Mouse (Mus musculus) hindbrain, embryonic 13.5 days (tissue): Measurements from ENCODE around the gene Zfp526. TPM values are rescaled to one million over a fixed set of nuclear protein-coding genes. Genes with fewer than 3 reads are reported as not detected.

Source experiments
- ATAC-seq: fragments of 200-750 bp; cut with Nextera tagmentation; 2 replicates; pipeline ENCODE4 v1.8.0; 2017; ENCODE audit warnings: moderate TSS enrichment; ENCODE audit not compliant: low FRiP score
- H3K27ac ChIP-seq: fragments of 300-500 bp; sonication (generic); 2 replicates; pipeline ENCODE4 v1.5.1; 2015; ENCODE audit warnings: inconsistent platforms, mild to moderate bottlenecking, moderate library complexity
- H3K27me3 ChIP-seq: fragments of 300-500 bp; sonication (generic); 2 replicates; pipeline ENCODE4 v1.6.1; 2015; ENCODE audit warnings: mild to moderate bottlenecking, inconsistent platforms
- H3K36me3 ChIP-seq: fragments of 300-500 bp; sonication (generic); 2 replicates; pipeline ENCODE4 v1.6.1; 2015; ENCODE audit warnings: mild to moderate bottlenecking, inconsistent platforms
- H3K4me1 ChIP-seq: fragments of 300-500 bp; sonication (generic); replicated peaks from 2 replicates; pipeline ENCODE4 v1.6.1; 2015; ENCODE audit warnings: inconsistent platforms
- H3K4me2 ChIP-seq: fragments of 300-500 bp; sonication (generic); 2 replicates; pipeline ENCODE4 v1.6.1; 2015; ENCODE audit warnings: inconsistent platforms, mild to moderate bottlenecking, moderate library complexity
- H3K4me3 ChIP-seq: fragments of 300-500 bp; sonication (generic); 2 replicates; pipeline ENCODE4 v1.5.1; 2015; ENCODE audit warnings: mild to moderate bottlenecking, inconsistent platforms
- H3K9ac ChIP-seq: fragments of 300-500 bp; sonication (generic); 2 replicates; pipeline ENCODE4 v1.6.1; 2015; ENCODE audit warnings: mild to moderate bottlenecking, inconsistent platforms
- H3K9me3 ChIP-seq: fragments of 300-500 bp; sonication (generic); 2 replicates; pipeline ENCODE4 v1.6.1; 2016; ENCODE audit warnings: inconsistent platforms
- WGBS: fragments of 180-500 bp; shearing (Covaris S2); methylation state at CpG from one replicate; pipeline ENCODE4 v1.1.7; 2015; 5-methylcytosine and 5-hydroxymethylcytosine counted together
- polyA plus RNA-seq: library from polyadenylated mRNA; unstranded; fragments of >200 nt; fragmentation: Nextera tagmentation; extraction: Ambion mirVana; gene quantifications from 2 replicates; pipeline ENCODE4 v1.2.1, GENCODE M21; 2015

Gene Zfp526
- polyA plus RNA-seq, 1 experiment from 2014 or later = 1.9 TPM

- peak within 1 kb of the TSS; percentile 88 for H3K9ac ChIP-seq
- WGBS = under 1% methylated on average over 29 of the region's 29 CpGs
- peak within 1 kb of the TSS; percentile 76 for H3K4me3 ChIP-seq
- H3K9me3 ChIP-seq = no peaks in the 10 kb centered on the region
- ATAC-seq = peak; percentile 90
- H3K27me3 ChIP-seq = peaks cover 14% of the 10 kb centered on the region; the same call in 1 of the 2 replicates
- peaks cover 36% of the 10 kb centered on the region for H3K4me1 ChIP-seq
- peak within 1 kb of the TSS; percentile 94 for H3K27ac ChIP-seq
- peak within 1 kb of the TSS; percentile 83 for H3K4me2 ChIP-seq
- H3K36me3 ChIP-seq = peaks cover 16% of the 10 kb centered on the region
Observed at GRCm38 (mm10) chr7:25267301-25267750, 46.1 kb downstream of the Zfp526 start, which contains the start of gene Cic. Cic (plus strand) TSS chr7:25267704.

- H3K9ac ChIP-seq = peak overlapping the region; percentile 88
- 0% methylated on average over 33 of the region's 33 CpGs for WGBS
Observed at GRCm38 (mm10) chr7:25267751-25268463, 46.7 kb downstream of the Zfp526 start.

DNA sequence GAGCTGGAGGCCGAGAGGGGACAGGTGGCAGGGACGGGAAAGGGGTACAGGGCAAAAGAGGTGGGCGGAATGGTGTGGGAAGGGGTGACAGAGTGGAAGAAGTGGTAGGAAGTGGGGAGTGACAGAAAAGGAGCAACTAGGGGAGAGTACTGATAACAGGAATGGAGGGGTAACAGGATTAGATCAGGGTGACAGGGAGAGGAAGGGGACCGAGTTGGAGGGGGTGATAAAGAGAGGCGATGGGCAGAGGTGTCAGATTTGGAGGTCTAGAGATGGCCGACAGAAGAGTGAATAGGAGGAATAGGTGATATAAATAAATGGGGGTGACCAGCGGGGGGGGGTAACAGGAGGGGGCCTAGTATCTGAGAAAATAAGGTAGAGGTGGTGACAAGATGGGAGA is 47.4 kb downstream of the Zfp526 start:
- H3K9ac ChIP-seq = peak overlapping the region; percentile 88
- peak overlapping the region; percentile 76 for H3K4me3 ChIP-seq
- H3K4me2 ChIP-seq = peak overlapping the region; percentile 83
- WGBS = 2% methylated on average over 7 of the region's 7 CpGs
- 0 out of 2 replicates have a peak, but pooled peaks have one; percentile 0 for ATAC-seq
- H3K27ac ChIP-seq = peak overlapping the region; percentile 91
- no peaks in the 10 kb centered on the region for H3K9me3 ChIP-seq
- H3K4me1 ChIP-seq = peaks cover 43% of the 10 kb centered on the region
- H3K36me3 ChIP-seq = peaks cover 29% of the 10 kb centered on the region
- peaks cover 14% of the 10 kb centered on the region; the same call in 1 of the 2 replicates for H3K27me3 ChIP-seq

More at GRCm38 (mm10) chr7:25267751-25268463, 46.7 kb downstream of the Zfp526 start:
- Histone ChIP-seq H3K27ac (peak overlapping the region; percentile 94), H3K4me3 (peak overlapping the region; percentile 76), H3K4me2 (peak overlapping the region; percentile 83), H3K27me3 (peaks cover 14% of the 10 kb centered on the region; the same call in 1 of the 2 replicates), H3K4me1 (peaks cover 36% of the 10 kb centered on the region), H3K9me3 (no peaks in the 10 kb centered on the region), H3K36me3 (peaks cover 22% of the 10 kb centered on the region)
- ATAC-seq = peak; percentile 97

- H3K9me3 ChIP-seq = no peaks in the 10 kb centered on the region
- peak overlapping the region; percentile 88 for H3K9ac ChIP-seq
- 59% methylated on average over 4 of the region's 4 CpGs for WGBS
- peak overlapping the region; percentile 76 for H3K4me3 ChIP-seq
- peak overlapping the region; percentile 83 for H3K4me2 ChIP-seq
- H3K4me1 ChIP-seq = peaks cover 48% of the 10 kb centered on the region
- H3K27ac ChIP-seq = peak overlapping the region; percentile 91
- ATAC-seq = no peak
- H3K36me3 ChIP-seq = peaks cover 33% of the 10 kb centered on the region
- peaks cover 12% of the 10 kb centered on the region; the same call in 1 of the 2 replicates for H3K27me3 ChIP-seq
Observed at GRCm38 (mm10) chr7:25269029-25269428, 47.8 kb downstream of the Zfp526 start.

DNA sequence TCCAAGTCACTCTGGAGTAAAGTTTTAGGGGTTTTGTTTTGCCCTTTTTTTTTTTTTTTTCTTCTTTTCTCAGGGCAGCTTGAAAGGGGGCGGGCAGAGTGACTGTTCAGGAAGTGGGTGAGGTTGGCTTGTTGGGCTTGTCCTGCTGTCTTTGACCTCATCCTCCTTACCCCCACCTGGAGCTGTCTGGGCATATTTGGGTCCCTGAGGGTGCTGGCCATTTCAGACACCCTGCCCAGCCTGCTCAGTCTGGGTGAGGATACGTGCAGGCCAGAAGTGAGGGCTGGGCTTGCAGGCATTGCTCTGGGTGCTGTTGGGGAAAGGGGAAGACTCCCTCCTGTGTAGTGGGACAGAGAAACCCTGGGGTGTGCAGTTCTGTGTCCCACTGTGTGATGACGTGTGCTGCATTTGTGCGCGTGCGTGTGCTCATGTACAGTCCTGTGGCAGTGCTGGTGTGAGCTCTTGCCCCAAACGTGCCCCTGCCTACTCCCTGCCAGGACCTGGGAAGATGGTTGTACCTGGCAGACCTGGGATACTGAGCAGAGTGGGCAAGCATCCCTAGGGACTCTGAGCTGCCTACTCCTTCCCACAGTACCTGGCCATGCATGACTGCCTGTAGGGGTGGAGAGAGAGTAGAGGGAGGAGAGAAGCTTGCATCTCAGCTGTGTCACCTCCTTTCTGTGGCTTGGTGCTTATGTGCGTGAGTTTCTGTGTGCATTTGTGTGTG is 48.5 kb downstream of the Zfp526 start:
- Histone ChIP-seq H3K9ac (peak overlapping the region; percentile 88), H3K36me3 (peaks cover 38% of the 10 kb centered on the region), H3K9me3 (no peaks in the 10 kb centered on the region), H3K4me1 (peaks cover 54% of the 10 kb centered on the region), H3K4me3 (peak overlapping the region; percentile 76), H3K27ac (peak overlapping the region; percentile 6; the same call in 1 of the 2 replicates), H3K27me3 (peaks cover 5% of the 10 kb centered on the region; the same call in 1 of the 2 replicates), H3K4me2 (peak overlapping the region; percentile 83)
- 84% methylated on average over 8 of the region's 8 CpGs for WGBS
- no peak for ATAC-seq

GRCm38 (mm10) chr7:25270652-25271633 is 49.7 kb downstream of the Zfp526 start:
- peaks cover 67% of the 10 kb centered on the region for H3K4me1 ChIP-seq

GRCm38 (mm10) chr7:25271651-25272444 is 50.6 kb downstream of the Zfp526 start:
- Histone ChIP-seq H3K9ac (no peak overlapping the region), H3K27ac (no peak overlapping the region), H3K4me1 (peaks cover 72% of the 10 kb centered on the region), H3K27me3 (no peaks in the 10 kb centered on the region), H3K9me3 (no peaks in the 10 kb centered on the region), H3K4me2 (no peak overlapping the region), H3K36me3 (peaks cover 40% of the 10 kb centered on the region), H3K4me3 (no peak overlapping the region)
- no peak for ATAC-seq
- WGBS = 84% methylated on average over 29 of the region's 30 CpGs

More at GRCm38 (mm10) chr7:25270652-25271633, 49.7 kb downstream of the Zfp526 start:
- Histone ChIP-seq H3K4me2 (peak overlapping the region; percentile 83), H3K4me3 (no peak overlapping the region), H3K36me3 (peaks cover 40% of the 10 kb centered on the region), H3K27ac (no peak overlapping the region), H3K27me3 (no peaks in the 10 kb centered on the region), H3K9ac (0 out of 2 replicates have a peak overlapping the region, but pooled peaks have one; percentile 88), H3K9me3 (no peaks in the 10 kb centered on the region)
- 90% methylated on average over 35 of the region's 35 CpGs for WGBS
- no peak for ATAC-seq

DNA sequence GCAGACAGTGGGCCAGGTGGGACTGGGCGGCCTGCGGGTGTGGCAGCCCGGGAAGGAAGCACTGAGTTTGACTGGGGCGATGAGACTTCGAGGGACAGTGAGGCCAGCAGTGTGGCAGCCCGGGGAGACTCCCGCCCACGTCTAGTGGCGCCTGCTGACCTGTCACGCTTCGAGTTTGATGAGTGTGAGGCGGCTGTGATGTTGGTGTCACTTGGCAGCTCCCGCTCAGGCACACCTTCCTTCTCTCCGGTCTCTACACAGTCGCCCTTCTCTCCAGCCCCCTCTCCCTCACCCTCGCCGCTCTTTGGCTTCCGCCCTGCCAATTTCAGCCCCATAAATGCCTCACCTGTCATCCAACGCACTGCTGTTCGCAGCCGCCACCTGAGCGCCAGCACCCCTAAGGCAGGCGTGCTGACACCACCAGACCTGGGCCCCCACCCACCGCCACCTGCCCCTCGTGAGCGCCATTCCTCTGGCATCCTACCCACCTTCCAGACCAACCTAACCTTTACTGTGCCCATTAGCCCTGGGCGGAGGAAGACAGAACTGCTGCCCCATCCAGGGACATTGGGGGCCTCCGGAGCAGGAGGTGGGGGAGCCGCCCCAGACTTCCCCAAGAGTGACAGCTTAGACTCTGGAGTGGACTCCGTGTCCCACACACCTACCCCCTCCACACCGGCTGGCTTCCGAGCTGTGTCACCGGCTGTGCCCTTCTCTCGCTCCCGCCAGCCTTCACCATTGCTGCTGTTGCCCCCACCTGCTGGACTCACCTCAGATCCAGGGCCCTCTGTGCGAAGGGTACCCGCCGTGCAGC is 51.4 kb downstream of the Zfp526 start:
- H3K4me3 ChIP-seq = no peak overlapping the region
- H3K36me3 ChIP-seq = peaks cover 40% of the 10 kb centered on the region
- 89% methylated on average over 38 of the region's 38 CpGs for WGBS
- peaks cover 77% of the 10 kb centered on the region for H3K4me1 ChIP-seq
- H3K4me2 ChIP-seq = no peak overlapping the region
- H3K9me3 ChIP-seq = no peaks in the 10 kb centered on the region
- H3K27me3 ChIP-seq = no peaks in the 10 kb centered on the region
- H3K9ac ChIP-seq = peak overlapping the region; percentile 60; the same call in 1 of the 2 replicates
- no peak for ATAC-seq
- no peak overlapping the region for H3K27ac ChIP-seq

DNA sequence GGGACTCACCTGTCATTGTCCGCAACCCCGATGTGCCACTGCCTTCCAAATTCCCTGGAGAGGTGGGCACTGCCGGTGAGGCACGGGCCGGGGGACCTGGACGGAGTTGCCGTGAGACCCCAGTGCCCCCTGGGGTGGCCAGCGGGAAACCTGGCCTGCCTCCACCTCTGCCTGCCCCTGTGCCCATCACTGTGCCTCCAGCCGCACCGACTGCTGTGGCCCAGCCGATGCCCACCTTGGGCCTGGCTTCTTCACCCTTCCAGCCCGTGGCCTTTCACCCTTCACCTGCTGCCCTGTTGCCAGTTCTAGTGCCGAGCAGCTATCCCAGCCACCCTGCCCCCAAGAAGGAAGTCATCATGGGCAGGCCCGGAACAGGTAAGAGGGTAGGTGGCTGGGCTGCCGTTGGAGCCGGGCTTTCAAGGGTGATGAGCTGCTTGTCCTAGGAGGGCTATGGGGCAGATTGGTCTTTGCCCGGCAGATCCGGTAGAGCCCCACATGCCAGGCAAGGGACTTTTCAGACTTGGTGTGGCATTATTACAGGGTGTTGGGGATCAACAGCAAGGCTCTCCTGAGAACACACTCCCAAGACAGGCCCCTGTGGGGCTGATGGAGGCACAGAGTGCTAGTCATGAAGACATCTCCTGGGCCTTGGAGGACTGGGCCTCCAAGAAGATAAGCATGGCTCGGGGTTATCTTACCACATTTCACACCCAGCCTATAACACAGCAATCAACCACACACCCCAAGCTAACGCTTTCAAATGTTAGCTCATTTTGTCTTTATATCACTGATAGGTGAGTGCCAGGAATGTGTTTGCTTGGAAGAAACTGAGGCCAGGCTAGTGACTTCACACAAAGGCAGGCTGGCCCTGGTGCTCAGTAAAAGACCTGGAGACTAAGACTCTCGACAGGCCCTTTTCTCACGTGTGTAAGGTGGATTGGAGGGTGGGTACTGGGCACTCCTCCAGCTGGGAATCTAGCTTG is 52.3 kb downstream of the Zfp526 start:
- peak overlapping the region; percentile 60 for H3K9ac ChIP-seq
- peaks cover 40% of the 10 kb centered on the region for H3K36me3 ChIP-seq
- no peak overlapping the region; the same call in 1 of the 2 replicates for H3K4me3 ChIP-seq
- peaks cover 82% of the 10 kb centered on the region for H3K4me1 ChIP-seq
- 90% methylated on average over 22 of the region's 22 CpGs for WGBS
- no peaks in the 10 kb centered on the region for H3K27me3 ChIP-seq
- no peak overlapping the region for H3K27ac ChIP-seq
- no peaks in the 10 kb centered on the region for H3K9me3 ChIP-seq
- no peak overlapping the region; the same call in 1 of the 2 replicates for H3K4me2 ChIP-seq
- no peak for ATAC-seq
